Mouse (Mus musculus): ENCODE data around the gene Tbcc. TPM values are rescaled to one million over a fixed set of nuclear protein-coding genes. Genes with fewer than 3 reads are reported as not detected.

Gene Tbcc
- total and polyA plus RNA-seq, 3 experiments: 15.1 to 27.8 (median 21.6) TPM

GRCm38 (mm10) chr17:46895426-46895825, 4.9 kb downstream of the Tbcc start:
- H3K9ac ChIP-seq (ENCODE audit: insufficient read depth, low read depth): no peak overlapping the region
- in situ Hi-C loops (cut with MboI; ENCODE audit: low pct_ligation_motif_present, low pct_unique_long_range_greater_than_20kb, low sequenced_read_pairs) (no loop called here), dilution Hi-C loops (cut with MboI; ENCODE audit: extremely low pct_ligation_motif_present, extremely low pct_unique_long_range_greater_than_20kb, low sequenced_read_pairs) (no loop called here)
- H3K27me3 ChIP-seq (replicated peaks): no peaks in the 10 kb centered on the region
- peaks cover 16% of the 10 kb centered on the region for H3K79me2 ChIP-seq (replicated peaks; ENCODE audit: control insufficient read depth, extremely low read depth, insufficient read depth, poor library complexity, severe bottlenecking)
- TF ChIP-seq ETS1 (conservative IDR thresholded peaks at IDR 0.05; ENCODE audit: low read depth, low read length): no peak
- no peak for TF ChIP-seq NRF1 (IDR thresholded peaks at IDR 0.05; ENCODE audit: low read depth, low read length)
- TF ChIP-seq ZMIZ1 (IDR thresholded peaks at IDR 0.05; ENCODE audit: low read depth, low read length): no peak
- no peak for TF ChIP-seq MYC (IDR thresholded peaks at IDR 0.05; ENCODE audit: low read depth, low read length)
- no peak for TF ChIP-seq USF2 (conservative IDR thresholded peaks at IDR 0.05; ENCODE audit: low read depth, low read length)
- no peak for TF ChIP-seq HCFC1 (IDR thresholded peaks at IDR 0.05; ENCODE audit: low read depth, low read length)
- TF ChIP-seq BHLHE40 (IDR thresholded peaks at IDR 0.05; ENCODE audit: low read depth, low read length): no peak
- TF ChIP-seq JUND (conservative IDR thresholded peaks at IDR 0.05; ENCODE audit: low read depth, low read length): no peak
- no peak for TF ChIP-seq TBP (conservative IDR thresholded peaks at IDR 0.05; ENCODE audit: low read depth, low read length)
- TF ChIP-seq MAZ (IDR thresholded peaks at IDR 0.05; ENCODE audit: low read depth, low read length): no peak
- no peak overlapping the region for H3K4me3 ChIP-seq (replicated peaks in 1 of 3; ENCODE audit: low read depth in 2 of 3, low read length in 2 of 3, poor library complexity in 1 of 3)
- DNase-seq (ENCODE audit: extremely low read depth): no peak
- H3K36me3 ChIP-seq (replicated peaks in 1 of 2; ENCODE audit: control insufficient read depth in 1 of 2, insufficient read depth in 1 of 2, low read length in 1 of 2): peaks cover 3 to 15% of the 10 kb centered on the region in 2 experiments
- H3K4me2 ChIP-seq (ENCODE audit: insufficient read depth, low read depth, poor library complexity, severe bottlenecking): no peak overlapping the region
- H3K9me3 ChIP-seq (replicated peaks; ENCODE audit: low read length): peaks cover 4% of the 10 kb centered on the region
- H3K4me1 ChIP-seq (ENCODE audit: control insufficient read depth in 1 of 2, insufficient read depth in 2 of 2): peaks cover 7 to 37% of the 10 kb centered on the region in 2 experiments
- H3K27ac ChIP-seq (ENCODE audit: insufficient read depth, low read depth): no peak overlapping the region

- H3K4me2 ChIP-seq (ENCODE audit: insufficient read depth, low read depth, poor library complexity, severe bottlenecking): no peak overlapping the region
- TF ChIP-seq CTCF (conservative IDR thresholded peaks at IDR 0.05 in 1 of 2, IDR thresholded peaks at IDR 0.05 in 1 of 2; ENCODE audit: low read depth in 2 of 2, low read length in 2 of 2) (no peak), UBTF (IDR thresholded peaks at IDR 0.05; ENCODE audit: low read depth, low read length) (no peak)
Measured at GRCm38 (mm10) chr17:46897221-46897950, 6.9 kb downstream of the Tbcc start.

DNA sequence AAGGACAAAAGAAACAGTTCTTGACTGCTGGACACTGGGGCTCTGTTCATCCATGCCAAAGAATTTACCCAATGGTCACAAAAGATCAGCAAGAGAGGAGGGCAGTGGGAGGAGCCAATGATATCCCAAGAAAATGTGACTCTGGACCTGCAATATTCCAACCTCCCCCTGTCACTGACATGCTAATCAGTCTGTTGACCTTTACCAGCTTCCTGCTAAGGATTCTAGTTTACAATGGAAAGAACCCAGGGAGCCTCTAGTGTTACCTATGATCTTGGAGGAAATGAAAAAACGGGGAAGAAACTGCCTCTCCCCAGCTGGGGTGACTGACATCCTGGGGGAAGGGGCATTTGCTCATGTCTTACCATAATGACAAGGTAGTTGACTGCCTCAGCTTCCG, 10.5 kb downstream of the Tbcc start:
- H3K27me3 ChIP-seq (replicated peaks): no peaks in the 10 kb centered on the region
- in situ Hi-C loops (cut with MboI; ENCODE audit: low pct_ligation_motif_present, low pct_unique_long_range_greater_than_20kb, low sequenced_read_pairs): no loop called here
- H3K9ac ChIP-seq (ENCODE audit: insufficient read depth, low read depth): no peak overlapping the region
- DNase-seq (ENCODE audit: extremely low read depth): no peak
- H3K4me3 ChIP-seq (replicated peaks in 1 of 3; ENCODE audit: low read depth in 2 of 3, low read length in 2 of 3, poor library complexity in 1 of 3): no peak overlapping the region
- no peak overlapping the region for H3K27ac ChIP-seq (ENCODE audit: insufficient read depth, low read depth)
- peaks cover 4% of the 10 kb centered on the region for H3K9me3 ChIP-seq (replicated peaks; ENCODE audit: low read length)
- no peak overlapping the region for H3K4me2 ChIP-seq (ENCODE audit: insufficient read depth, low read depth, poor library complexity, severe bottlenecking)
- dilution Hi-C loops (cut with MboI; ENCODE audit: extremely low pct_ligation_motif_present, extremely low pct_unique_long_range_greater_than_20kb, low sequenced_read_pairs): no loop called here
- H3K79me2 ChIP-seq (replicated peaks; ENCODE audit: control insufficient read depth, extremely low read depth, insufficient read depth, poor library complexity, severe bottlenecking): no peaks in the 10 kb centered on the region
- peaks cover 0 to 18% of the 10 kb centered on the region in 2 experiments; a peak in 2 of 4 replicates for H3K4me1 ChIP-seq (ENCODE audit: control insufficient read depth in 1 of 2, insufficient read depth in 2 of 2)
- no peaks in the 10 kb centered on the region for H3K36me3 ChIP-seq (replicated peaks in 1 of 2; ENCODE audit: control insufficient read depth in 1 of 2, insufficient read depth in 1 of 2, low read length in 1 of 2)
- TF ChIP-seq ZKSCAN1 (IDR thresholded peaks at IDR 0.05; ENCODE audit: borderline replicate concordance, low read depth, low read length): no peak
- TF ChIP-seq MAX (IDR thresholded peaks at IDR 0.05; ENCODE audit: low read length): no peak
- no peak for TF ChIP-seq ZNF384 (IDR thresholded peaks at IDR 0.05; ENCODE audit: low read depth, low read length)
- TF ChIP-seq USF1 (IDR thresholded peaks at IDR 0.05; ENCODE audit: low read depth, low read length): no peak
- no peak for TF ChIP-seq IRF4 (IDR thresholded peaks at IDR 0.05; ENCODE audit: low read depth, low read length)
- no peak for TF ChIP-seq POLR2A (IDR thresholded peaks at IDR 0.05; ENCODE audit: low read depth, low read length)
- no peak for TF ChIP-seq TBP (conservative IDR thresholded peaks at IDR 0.05; ENCODE audit: low read depth, low read length)
- TF ChIP-seq RAD21 (IDR thresholded peaks at IDR 0.05; ENCODE audit: low read depth, low read length): no peak
- no peak for TF ChIP-seq UBTF (IDR thresholded peaks at IDR 0.05; ENCODE audit: low read depth, low read length)
- no peak for TF ChIP-seq NRF1 (IDR thresholded peaks at IDR 0.05; ENCODE audit: low read depth, low read length)
- TF ChIP-seq GABPA (IDR thresholded peaks at IDR 0.05; ENCODE audit: insufficient replicate concordance, low read depth, low read length): no peak
- TF ChIP-seq MEF2A (IDR thresholded peaks at IDR 0.05; ENCODE audit: borderline replicate concordance, low read depth, low read length): no peak
- TF ChIP-seq RCOR1 (conservative IDR thresholded peaks at IDR 0.05; ENCODE audit: low read depth, low read length): no peak
- TF ChIP-seq ZC3H11A (IDR thresholded peaks at IDR 0.05; ENCODE audit: low read depth, low read length): no peak
- TF ChIP-seq POLR2AphosphoS2 (IDR thresholded peaks at IDR 0.05; ENCODE audit: low read depth, low read length): no peak
- TF ChIP-seq MYC (IDR thresholded peaks at IDR 0.05; ENCODE audit: low read depth, low read length): no peak
- TF ChIP-seq CHD1 (IDR thresholded peaks at IDR 0.05; ENCODE audit: low read depth, low read length): no peak

More at GRCm38 (mm10) chr17:46897221-46897950, 6.9 kb downstream of the Tbcc start:
- H3K4me1 ChIP-seq (ENCODE audit: control insufficient read depth in 1 of 2, insufficient read depth in 2 of 2): peaks cover 3 to 26% of the 10 kb centered on the region in 2 experiments
- in situ Hi-C loops (cut with MboI; ENCODE audit: low pct_ligation_motif_present, low pct_unique_long_range_greater_than_20kb, low sequenced_read_pairs) (no loop called here), dilution Hi-C loops (cut with MboI; ENCODE audit: extremely low pct_ligation_motif_present, extremely low pct_unique_long_range_greater_than_20kb, low sequenced_read_pairs) (no loop called here)
- H3K9me3 ChIP-seq (replicated peaks; ENCODE audit: low read length): peaks cover 4% of the 10 kb centered on the region
- no peak overlapping the region for H3K27ac ChIP-seq (ENCODE audit: insufficient read depth, low read depth)
- no peak overlapping the region for H3K4me3 ChIP-seq (replicated peaks in 1 of 3; ENCODE audit: low read depth in 2 of 3, low read length in 2 of 3, poor library complexity in 1 of 3)
- no peak overlapping the region for H3K9ac ChIP-seq (ENCODE audit: insufficient read depth, low read depth)
- peaks cover 2 to 10% of the 10 kb centered on the region in 2 experiments for H3K36me3 ChIP-seq (replicated peaks in 1 of 2; ENCODE audit: control insufficient read depth in 1 of 2, insufficient read depth in 1 of 2, low read length in 1 of 2)
- no peak for DNase-seq (ENCODE audit: extremely low read depth)
- H3K27me3 ChIP-seq (replicated peaks): no peaks in the 10 kb centered on the region
- 0 out of 2 replicates have a peak, but pooled peaks cover 3% of the 10 kb centered on the region for H3K79me2 ChIP-seq (replicated peaks; ENCODE audit: control insufficient read depth, extremely low read depth, insufficient read depth, poor library complexity, severe bottlenecking)
